Mouse (Mus musculus): Measurements from ENCODE around the gene Cmklr1. TPM values are rescaled to one million over a fixed set of nuclear protein-coding genes. Genes with fewer than 3 reads are reported as not detected.

Cmklr1 gene
- polyA plus RNA-seq, 1 experiment = 26.1 TPM

DNA sequence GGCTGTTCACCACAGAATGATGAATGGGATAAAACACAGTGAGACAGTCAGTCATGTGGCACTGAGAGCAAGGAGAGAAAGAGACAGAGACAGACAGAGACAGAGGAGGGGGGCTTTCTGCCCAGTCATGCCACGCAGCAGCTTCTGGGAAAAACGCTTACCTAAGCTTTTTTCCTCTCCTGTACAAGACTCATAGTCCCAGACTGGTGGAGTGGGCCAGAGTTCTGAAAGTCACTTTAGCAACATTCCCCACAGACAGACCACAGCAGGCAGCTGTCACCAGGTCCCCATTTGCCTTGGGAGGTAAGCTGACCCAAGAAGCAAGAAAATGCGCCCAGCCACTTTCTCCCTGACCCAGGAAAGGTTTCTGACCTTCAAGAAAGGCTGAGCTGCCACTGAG lies 32.2 kb upstream of the Cmklr1 start:
- Histone ChIP-seq H3K4me1 (ENCODE audit: control insufficient read depth, insufficient read depth, low read length) (peaks cover 10% of the 10 kb centered on the region; the same call in 1 of the 2 replicates), H3K27ac (ENCODE audit: insufficient read depth, low read length) (no peak overlapping the region)
- no peak for TF ChIP-seq POLR2A (IDR thresholded peaks at IDR 0.05; ENCODE audit: low read depth, low read length)
- no peak for TF ChIP-seq CTCF (IDR thresholded peaks at IDR 0.05; ENCODE audit: borderline replicate concordance, insufficient read depth, low read length)

DNA sequence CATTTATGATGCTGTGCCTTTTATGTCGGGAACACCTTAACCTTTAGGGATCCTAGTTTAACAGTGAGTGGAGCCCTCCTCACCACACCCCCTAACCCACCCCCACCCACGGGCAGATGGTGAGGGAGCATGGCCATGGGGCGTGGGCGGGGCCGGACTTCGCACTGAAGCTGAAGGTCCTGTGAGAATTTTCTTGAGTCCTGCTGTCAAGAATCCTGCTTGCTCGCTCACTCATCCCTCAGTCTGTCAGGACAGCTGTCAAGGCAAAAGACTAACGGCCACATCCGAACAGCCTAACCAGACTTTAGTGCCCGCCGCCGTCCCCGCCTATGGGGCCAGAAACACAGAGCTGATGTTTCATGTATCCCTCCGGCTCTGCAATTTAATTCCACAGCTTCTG lies 31.0 kb upstream of the Cmklr1 start:
- no peak overlapping the region for H3K4me3 ChIP-seq (ENCODE audit: insufficient read depth, low read length)
- no peak overlapping the region for H3K27ac ChIP-seq (ENCODE audit: insufficient read depth, low read length)
- TF ChIP-seq CTCF (IDR thresholded peaks at IDR 0.05; ENCODE audit: borderline replicate concordance, insufficient read depth, low read length) (no peak), POLR2A (IDR thresholded peaks at IDR 0.05; ENCODE audit: low read depth, low read length) (no peak)
- peaks cover 7% of the 10 kb centered on the region; the same call in 1 of the 2 replicates for H3K4me1 ChIP-seq (ENCODE audit: control insufficient read depth, insufficient read depth, low read length)

More for the DNA sequence above, 32.2 kb upstream of the Cmklr1 start:
- H3K4me3 ChIP-seq (ENCODE audit: insufficient read depth, low read length) = no peak overlapping the region

DNA sequence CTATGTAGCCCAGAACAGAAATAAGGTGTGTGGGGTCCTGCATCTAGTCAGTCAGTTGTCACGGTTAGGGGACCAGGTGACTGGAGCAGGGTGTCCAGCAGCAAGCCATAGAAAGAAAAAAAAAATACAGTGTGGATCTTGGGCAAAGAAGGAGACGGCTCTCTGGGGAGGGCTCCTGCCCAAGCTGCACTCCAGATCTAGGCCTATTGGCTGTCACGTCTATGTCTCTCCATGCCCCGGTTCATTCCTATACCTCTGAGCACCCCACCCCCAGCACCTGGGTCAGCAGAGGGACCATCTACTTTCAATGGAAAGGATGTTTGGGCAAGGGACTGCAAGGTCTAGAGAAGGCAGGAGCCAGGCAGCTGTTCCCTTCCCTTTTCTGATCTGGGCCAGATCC lies 29.3 kb upstream of the Cmklr1 start:
- Histone ChIP-seq H3K27ac (ENCODE audit: insufficient read depth, low read length) (no peak overlapping the region), H3K4me3 (ENCODE audit: insufficient read depth, low read length) (no peak overlapping the region), H3K4me1 (ENCODE audit: control insufficient read depth, insufficient read depth, low read length) (no peaks in the 10 kb centered on the region)
- TF ChIP-seq POLR2A (IDR thresholded peaks at IDR 0.05; ENCODE audit: low read depth, low read length) (no peak), CTCF (IDR thresholded peaks at IDR 0.05; ENCODE audit: borderline replicate concordance, insufficient read depth, low read length) (no peak)

DNA sequence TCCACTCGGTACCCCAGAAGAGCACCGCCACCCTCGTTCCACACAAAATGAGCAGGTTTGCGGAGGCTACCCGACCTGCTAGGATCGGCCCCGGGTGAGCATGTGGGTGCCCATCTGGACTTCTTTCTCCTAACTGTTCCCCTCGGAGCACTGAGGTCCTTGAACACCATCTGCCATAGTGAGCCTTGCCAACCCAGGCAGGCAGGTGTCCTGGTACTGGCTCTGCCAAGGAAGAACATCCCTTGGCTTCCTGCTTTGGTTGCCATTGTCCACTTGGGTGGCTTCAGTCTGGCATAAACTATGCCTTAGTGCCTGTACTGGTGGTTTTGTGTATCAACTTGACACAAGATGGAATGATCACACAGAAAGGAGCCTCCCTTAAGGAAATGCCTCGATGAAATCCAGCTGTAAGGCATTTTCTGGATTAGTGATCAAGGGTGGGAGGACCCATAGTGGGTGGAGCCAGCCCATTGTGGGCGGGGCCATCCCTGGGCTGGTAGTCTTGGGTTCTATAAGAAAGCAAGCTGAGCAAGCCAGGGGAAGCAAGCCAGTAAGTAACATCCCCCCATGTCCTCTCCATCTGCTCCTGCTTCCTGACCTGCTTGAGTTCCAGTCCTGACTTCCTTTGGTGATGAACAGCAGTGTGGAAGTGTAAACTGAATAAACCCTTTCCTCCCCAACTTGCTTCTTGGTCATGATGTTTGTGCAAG lies 28.7 kb upstream of the Cmklr1 start:
- no peaks in the 10 kb centered on the region for H3K4me1 ChIP-seq (ENCODE audit: control insufficient read depth, insufficient read depth, low read length)
- no peak overlapping the region for H3K27ac ChIP-seq (ENCODE audit: insufficient read depth, low read length)
- TF ChIP-seq CTCF (IDR thresholded peaks at IDR 0.05; ENCODE audit: borderline replicate concordance, insufficient read depth, low read length) (no peak), POLR2A (IDR thresholded peaks at IDR 0.05; ENCODE audit: low read depth, low read length) (no peak)
- H3K4me3 ChIP-seq (ENCODE audit: insufficient read depth, low read length) = no peak overlapping the region

- Histone ChIP-seq H3K27ac (ENCODE audit: insufficient read depth, low read length) (no peak overlapping the region), H3K4me1 (ENCODE audit: control insufficient read depth, insufficient read depth, low read length) (0 out of 2 replicates have a peak, but pooled peaks cover 1% of the 10 kb centered on the region), H3K4me3 (ENCODE audit: insufficient read depth, low read length) (no peak overlapping the region)
- TF ChIP-seq CTCF (IDR thresholded peaks at IDR 0.05; ENCODE audit: borderline replicate concordance, insufficient read depth, low read length) (no peak), POLR2A (IDR thresholded peaks at IDR 0.05; ENCODE audit: low read depth, low read length) (no peak)
These were observed 27.3 kb upstream of the Cmklr1 start for GRCm38 (mm10) chr5:113677541-113677940.

- no peak for TF ChIP-seq POLR2A (IDR thresholded peaks at IDR 0.05; ENCODE audit: low read depth, low read length)
- TF ChIP-seq CTCF (IDR thresholded peaks at IDR 0.05; ENCODE audit: borderline replicate concordance, insufficient read depth, low read length) = no peak
- H3K27ac ChIP-seq (ENCODE audit: insufficient read depth, low read length) = no peak overlapping the region
- H3K4me3 ChIP-seq (ENCODE audit: insufficient read depth, low read length) = no peak overlapping the region
- 0 out of 2 replicates have a peak, but pooled peaks cover 5% of the 10 kb centered on the region for H3K4me1 ChIP-seq (ENCODE audit: control insufficient read depth, insufficient read depth, low read length)
These were observed 24.6 kb upstream of the Cmklr1 start for GRCm38 (mm10) chr5:113674851-113675250.

DNA sequence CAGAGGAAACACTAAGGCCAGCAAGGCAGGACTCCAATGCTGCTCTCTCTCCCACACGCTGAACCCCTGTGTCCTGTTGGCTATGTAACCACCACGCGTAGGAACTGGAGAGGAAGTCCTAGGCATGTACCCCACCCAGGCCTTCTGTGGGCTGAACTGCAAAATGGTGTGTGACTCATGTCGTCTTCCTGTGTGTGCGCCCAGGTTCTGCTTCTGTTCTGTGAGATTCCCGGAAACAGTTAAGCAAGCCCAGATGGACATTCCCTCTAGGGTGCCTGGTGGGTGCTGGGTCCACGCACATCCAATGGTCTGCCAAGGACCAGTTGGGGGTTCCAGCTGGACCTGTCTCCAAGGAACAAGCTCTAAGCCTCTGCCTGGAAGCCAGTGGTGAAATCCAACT lies 22.2 kb upstream of the Cmklr1 start:
- Histone ChIP-seq H3K27ac (ENCODE audit: insufficient read depth, low read length) (0 out of 2 replicates have a peak overlapping the region, but pooled peaks have one; percentile 8), H3K4me1 (ENCODE audit: control insufficient read depth, insufficient read depth, low read length) (0 out of 2 replicates have a peak, but pooled peaks cover 5% of the 10 kb centered on the region), H3K4me3 (ENCODE audit: insufficient read depth, low read length) (no peak overlapping the region)
- no peak for TF ChIP-seq CTCF (IDR thresholded peaks at IDR 0.05; ENCODE audit: borderline replicate concordance, insufficient read depth, low read length)
- no peak for TF ChIP-seq POLR2A (IDR thresholded peaks at IDR 0.05; ENCODE audit: low read depth, low read length)

DNA sequence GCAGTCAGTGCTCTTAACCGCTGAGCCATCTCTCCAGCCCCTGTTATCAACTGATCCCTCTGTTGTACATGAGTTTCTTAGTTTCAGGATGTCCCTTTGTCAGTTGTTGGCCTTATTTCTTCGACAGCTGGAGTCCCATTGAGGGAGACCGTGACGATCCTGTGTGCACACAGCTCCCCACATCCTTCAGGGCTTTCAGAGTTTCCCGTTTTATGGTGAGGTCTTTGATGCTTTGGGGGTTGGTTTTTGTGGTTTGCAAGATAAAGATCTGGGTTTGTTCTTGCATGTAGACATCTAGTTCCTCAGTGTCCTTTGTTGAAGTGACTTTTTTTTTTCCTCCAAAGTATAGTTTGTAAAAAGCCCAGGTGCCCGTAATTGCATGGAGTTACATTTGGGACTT lies 20.4 kb upstream of the Cmklr1 start:
- no peak overlapping the region for H3K4me3 ChIP-seq (ENCODE audit: insufficient read depth, low read length)
- 0 out of 2 replicates have a peak, but pooled peaks cover 5% of the 10 kb centered on the region for H3K4me1 ChIP-seq (ENCODE audit: control insufficient read depth, insufficient read depth, low read length)
- TF ChIP-seq POLR2A (IDR thresholded peaks at IDR 0.05; ENCODE audit: low read depth, low read length) (no peak), CTCF (IDR thresholded peaks at IDR 0.05; ENCODE audit: borderline replicate concordance, insufficient read depth, low read length) (no peak)
- no peak overlapping the region for H3K27ac ChIP-seq (ENCODE audit: insufficient read depth, low read length)

DNA sequence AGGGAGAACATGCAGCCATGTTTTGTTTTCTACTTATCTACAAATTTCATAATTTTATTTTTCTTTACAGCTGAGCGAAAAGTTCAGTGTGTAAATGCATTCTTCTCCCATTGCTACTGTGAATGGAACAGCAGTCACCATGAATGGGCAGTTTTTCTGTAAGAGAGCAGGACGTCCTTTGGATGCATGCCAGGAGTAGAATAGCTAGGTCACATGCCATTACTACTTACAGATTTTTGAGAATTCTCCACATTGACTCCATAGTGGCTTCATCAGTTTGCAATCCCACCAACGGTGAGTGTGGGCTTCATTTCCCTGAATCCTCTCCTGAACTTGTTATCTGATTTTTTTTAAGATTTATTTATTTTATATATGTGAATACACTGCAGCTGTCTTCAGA lies 19.9 kb upstream of the Cmklr1 start:
- H3K27ac ChIP-seq (ENCODE audit: insufficient read depth, low read length) = no peak overlapping the region
- TF ChIP-seq POLR2A (IDR thresholded peaks at IDR 0.05; ENCODE audit: low read depth, low read length) (no peak), CTCF (IDR thresholded peaks at IDR 0.05; ENCODE audit: borderline replicate concordance, insufficient read depth, low read length) (no peak)
- H3K4me3 ChIP-seq (ENCODE audit: insufficient read depth, low read length) = no peak overlapping the region
- H3K4me1 ChIP-seq (ENCODE audit: control insufficient read depth, insufficient read depth, low read length) = 0 out of 2 replicates have a peak, but pooled peaks cover 5% of the 10 kb centered on the region

DNA sequence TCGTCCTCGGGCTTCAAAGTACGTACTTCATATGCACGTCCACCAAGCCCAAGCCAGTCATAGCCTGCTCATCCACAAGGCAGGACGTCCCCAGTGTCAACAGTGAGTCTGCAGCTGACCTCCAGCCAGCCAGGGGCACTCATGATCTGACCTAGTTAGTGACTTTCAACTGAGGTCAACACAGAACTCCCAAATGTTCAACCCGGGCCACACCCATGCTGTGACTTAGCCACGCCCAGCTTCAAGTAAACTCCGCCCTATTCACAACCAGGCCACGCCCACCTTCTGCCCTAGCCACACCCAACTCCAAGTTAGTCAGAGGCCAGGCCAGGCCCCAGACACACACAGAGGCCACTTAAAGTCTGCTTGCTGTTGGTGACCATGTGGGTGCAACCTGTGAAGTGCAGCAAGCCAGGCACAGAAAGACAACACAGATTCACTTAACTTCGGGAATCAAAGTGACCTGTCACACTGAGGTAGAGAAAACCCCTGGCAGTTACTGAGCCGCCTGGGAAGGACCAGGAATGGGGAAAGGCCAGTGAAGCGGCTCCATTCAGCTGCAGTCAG lies 14.5 kb upstream of the Cmklr1 start:
- H3K27ac ChIP-seq (ENCODE audit: insufficient read depth, low read length) = no peak overlapping the region
- TF ChIP-seq POLR2A (IDR thresholded peaks at IDR 0.05; ENCODE audit: low read depth, low read length) (no peak), CTCF (IDR thresholded peaks at IDR 0.05; ENCODE audit: borderline replicate concordance, insufficient read depth, low read length) (no peak)
- H3K4me1 ChIP-seq (ENCODE audit: control insufficient read depth, insufficient read depth, low read length) = no peaks in the 10 kb centered on the region
- no peak overlapping the region for H3K4me3 ChIP-seq (ENCODE audit: insufficient read depth, low read length)

All from embryonic fibroblast, embryonic 13.5 days (primary cell).